Mouse (Mus musculus) forebrain, postnatal 0 days (tissue): ENCODE measurements around the gene Crebbp. TPM values are rescaled to one million over a fixed set of nuclear protein-coding genes. Genes with fewer than 3 reads are reported as not detected.
A peak's percentile ranks its signal among the peaks of the same experiment; 100 is the strongest.

Experiments
- ATAC-seq: fragments of 200-750 bp; cut with Nextera tagmentation; 2 replicates; pipeline ENCODE4 v1.8.0; 2017; ENCODE audit warnings: mild to moderate bottlenecking, moderate library complexity
- DNase-seq: peaks from one replicate; pipeline ENCODE4 v3.0.0-alpha.2; 2015
- H3K27ac ChIP-seq: fragments of 300-500 bp; sonication (generic); 2 replicates; pipeline ENCODE4 v1.5.1; 2014; ENCODE audit warnings: low read depth, mild to moderate bottlenecking, antibody characterized with exemption, low read length, moderate library complexity, mixed read lengths
- H3K27me3 ChIP-seq: fragments of 300-500 bp; sonication (generic); 2 replicates; pipeline ENCODE4 v1.6.1; 2014; ENCODE audit warnings: mild to moderate bottlenecking, low read length, mixed read lengths; ENCODE audit not compliant: insufficient read depth
- H3K36me3 ChIP-seq: fragments of 300-500 bp; sonication (generic); 2 replicates; pipeline ENCODE4 v1.6.1; 2014; ENCODE audit warnings: mild to moderate bottlenecking, moderate library complexity; ENCODE audit not compliant: insufficient read depth
- H3K4me1 ChIP-seq: fragments of 300-500 bp; sonication (generic); 2 replicates; pipeline ENCODE4 v1.6.1; 2014; ENCODE audit warnings: antibody characterized with exemption; ENCODE audit not compliant: insufficient read depth
- H3K4me2 ChIP-seq: fragments of 300-500 bp; sonication (generic); 2 replicates; pipeline ENCODE4 v1.6.1; 2014; ENCODE audit warnings: low read depth, mild to moderate bottlenecking, moderate library complexity
- H3K4me3 ChIP-seq: fragments of 300-500 bp; sonication (generic); 2 replicates; pipeline ENCODE4 v1.5.1; 2014; ENCODE audit warnings: low read depth, low read length, mixed read lengths
- H3K9ac ChIP-seq: fragments of 300-500 bp; sonication (generic); 2 replicates; pipeline ENCODE4 v1.6.1; 2014; ENCODE audit warnings: mild to moderate bottlenecking
- H3K9me3 ChIP-seq: fragments of 300-500 bp; sonication (generic); 2 replicates; pipeline ENCODE4 v1.6.1; 2016; ENCODE audit warnings: low read length
- CTCF ChIP-seq: sonication (generic); IDR thresholded peaks from 2 replicates; pipeline ENCODE4 v1.5.1; 2016; ENCODE audit warnings: antibody characterized with exemption, control low read depth, low read depth
- WGBS: fragments of 180-500 bp; shearing (Covaris S2); extraction: QIAGEN DNeasy Blood & Tissue Kit; methylation state at CpG from one replicate; pipeline ENCODE4 v1.1.7; 2014; 5-methylcytosine and 5-hydroxymethylcytosine counted together
- polyA plus RNA-seq: library from polyadenylated mRNA; unstranded; fragments of >200 nt; fragmentation: Nextera tagmentation; extraction: Ambion mirVana; gene quantifications from 2 replicates; pipeline ENCODE4 v1.2.1, GENCODE M21; 2015
- total RNA-seq: library from RNA; depleted of rRNA; stranded (reverse); fragments of >200 nt; gene quantifications from 2 replicates; pipeline ENCODE4 v1.2.3, GENCODE M21; 2014

The Crebbp gene
- total and polyA plus RNA-seq, 2 experiments from 2014 or later: 31.4 to 59.6 TPM

- Histone ChIP-seq H3K4me1 (peaks cover 8% of the 10 kb centered on the region), H3K36me3 (no peaks in the 10 kb centered on the region), H3K4me3 (no peak overlapping the region), H3K4me2 (no peak overlapping the region), H3K9ac (no peak overlapping the region), H3K27me3 (no peaks in the 10 kb centered on the region), H3K9me3 (no peaks in the 10 kb centered on the region), H3K27ac (no peak overlapping the region)
- DNase-seq: peak; percentile 80
- TF ChIP-seq CTCF: no peak
- WGBS: 72% methylated on average over 4 of the region's 4 CpGs
- peak; percentile 29; the same call in 1 of the 2 replicates for ATAC-seq
Measured at GRCm38 (mm10) chr16:4160246-4160897, 53.4 kb downstream of the Crebbp start.

GRCm38 (mm10) chr16:4153121-4153520 is 60.7 kb downstream of the Crebbp start:
- Histone ChIP-seq H3K27ac (no peak overlapping the region), H3K9me3 (no peaks in the 10 kb centered on the region), H3K4me3 (no peak overlapping the region), H3K27me3 (no peaks in the 10 kb centered on the region), H3K4me1 (no peaks in the 10 kb centered on the region; the same call in 1 of the 2 replicates), H3K36me3 (0 out of 2 replicates have a peak, but pooled peaks cover 3% of the 10 kb centered on the region), H3K9ac (no peak overlapping the region), H3K4me2 (no peak overlapping the region)
- DNase-seq (no peak), ATAC-seq (no peak)
- no peak for TF ChIP-seq CTCF
- WGBS: 97% methylated on average over 1 of the region's 1 CpGs

- Histone ChIP-seq H3K9me3 (no peaks in the 10 kb centered on the region), H3K27me3 (no peaks in the 10 kb centered on the region), H3K4me3 (no peak overlapping the region), H3K9ac (no peak overlapping the region), H3K36me3 (peaks cover 11% of the 10 kb centered on the region), H3K27ac (no peak overlapping the region), H3K4me2 (no peak overlapping the region), H3K4me1 (no peaks in the 10 kb centered on the region)
- ATAC-seq (no peak), DNase-seq (no peak)
- TF ChIP-seq CTCF: no peak
- 61% methylated on average over 6 of the region's 6 CpGs for WGBS
Measured at GRCm38 (mm10) chr16:4138541-4138940, 75.3 kb downstream of the Crebbp start.

DNA sequence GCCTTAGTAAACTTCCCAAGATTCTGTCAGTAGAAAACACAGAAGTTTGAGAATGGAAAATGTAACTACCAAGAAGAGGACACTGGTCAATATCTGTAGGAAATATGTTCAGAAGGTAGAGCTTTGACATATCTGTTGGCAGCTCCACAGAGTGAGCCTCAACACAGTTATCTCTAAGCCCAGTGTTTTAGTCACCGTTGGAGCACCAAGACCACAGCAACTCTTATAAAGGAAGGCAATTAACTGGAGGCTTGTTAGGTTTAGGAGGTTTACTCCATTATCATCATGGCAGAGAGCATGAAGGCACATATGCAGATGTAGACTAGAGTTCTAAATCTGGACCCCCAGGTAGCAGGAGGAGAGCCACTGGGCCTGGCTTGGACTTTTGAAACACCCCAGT is 80.0 kb downstream of the Crebbp start:
- WGBS: 98% methylated on average over 1 of the region's 1 CpGs
- no peaks in the 10 kb centered on the region for H3K4me1 ChIP-seq
- H3K4me2 ChIP-seq: no peak overlapping the region
- ATAC-seq: no peak
- no peaks in the 10 kb centered on the region for H3K9me3 ChIP-seq
- H3K4me3 ChIP-seq: no peak overlapping the region
- TF ChIP-seq CTCF: no peak
- H3K27me3 ChIP-seq: no peaks in the 10 kb centered on the region
- DNase-seq: no peak
- peaks cover 11% of the 10 kb centered on the region for H3K36me3 ChIP-seq
- no peak overlapping the region for H3K27ac ChIP-seq
- no peak overlapping the region for H3K9ac ChIP-seq

GRCm38 (mm10) chr16:4128894-4129293 is 84.9 kb downstream of the Crebbp start:
- DNase-seq (no peak), ATAC-seq (no peak)
- no peak overlapping the region for H3K4me2 ChIP-seq
- H3K27me3 ChIP-seq: no peaks in the 10 kb centered on the region
- H3K4me3 ChIP-seq: no peak overlapping the region
- no peak overlapping the region for H3K9ac ChIP-seq
- H3K4me1 ChIP-seq: no peaks in the 10 kb centered on the region
- peaks cover 33% of the 10 kb centered on the region for H3K36me3 ChIP-seq
- 75% methylated on average over 1 of the region's 1 CpGs for WGBS
- H3K9me3 ChIP-seq: no peaks in the 10 kb centered on the region
- H3K27ac ChIP-seq: no peak overlapping the region
- TF ChIP-seq CTCF: no peak

DNA sequence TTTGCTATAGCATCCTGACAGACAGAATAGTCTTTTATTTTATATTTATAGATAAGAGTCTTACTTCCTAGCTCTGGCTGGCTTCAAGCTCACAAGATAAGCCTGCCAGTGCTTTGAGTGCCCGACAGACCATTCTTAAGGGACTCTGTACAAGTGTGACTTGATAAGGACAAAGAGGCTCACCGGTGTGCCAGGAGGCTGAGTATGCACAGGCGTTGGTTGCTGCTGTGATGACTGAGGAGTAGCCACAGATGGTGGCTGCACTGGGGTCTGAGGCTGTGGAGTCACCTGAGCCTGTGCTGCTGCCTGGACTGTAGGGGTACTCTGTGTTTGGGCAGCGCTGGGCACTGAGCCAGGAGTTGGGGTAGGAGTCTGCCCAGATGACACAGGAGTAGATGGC is 96.7 kb downstream of the Crebbp start:
- ATAC-seq: no peak
- H3K4me2 ChIP-seq: no peak overlapping the region
- H3K36me3 ChIP-seq: peaks cover 63% of the 10 kb centered on the region

DNA sequence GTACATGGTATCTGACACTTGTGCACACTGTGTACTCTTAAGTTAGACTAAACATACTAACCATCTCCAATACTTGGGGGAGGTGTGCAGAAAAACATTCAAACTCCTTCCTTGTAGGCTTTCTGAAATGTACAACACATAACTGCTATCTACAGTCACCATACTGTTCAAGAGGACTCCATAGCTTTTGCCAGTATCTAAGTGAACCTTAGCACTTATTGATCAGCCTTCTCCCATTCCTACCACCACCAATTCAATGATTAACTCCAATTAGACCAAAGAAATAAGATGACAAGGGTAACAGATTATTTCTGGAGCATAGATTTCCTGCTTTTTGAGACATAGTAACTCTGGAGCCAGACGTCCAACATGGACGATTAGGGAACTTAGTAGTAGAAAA is 113.4 kb downstream of the Crebbp start:
- H3K36me3 ChIP-seq: peaks cover 41% of the 10 kb centered on the region
- TF ChIP-seq CTCF: no peak
- no peak overlapping the region for H3K4me3 ChIP-seq
- no peak overlapping the region for H3K9ac ChIP-seq
- H3K4me1 ChIP-seq: no peaks in the 10 kb centered on the region
- ATAC-seq: no peak
- H3K9me3 ChIP-seq: no peaks in the 10 kb centered on the region
- H3K4me2 ChIP-seq: no peak overlapping the region
- no peak for DNase-seq
- WGBS: 93% methylated on average over 2 of the region's 2 CpGs
- no peak overlapping the region for H3K27ac ChIP-seq
- H3K27me3 ChIP-seq: no peaks in the 10 kb centered on the region

More for the DNA sequence above, 96.7 kb downstream of the Crebbp start:
- Histone ChIP-seq H3K9me3 (no peaks in the 10 kb centered on the region), H3K27me3 (no peaks in the 10 kb centered on the region), H3K4me3 (no peak overlapping the region), H3K27ac (no peak overlapping the region), H3K9ac (no peak overlapping the region), H3K4me1 (no peaks in the 10 kb centered on the region)
- no peak for TF ChIP-seq CTCF
- WGBS: 92% methylated on average over 4 of the region's 4 CpGs
- DNase-seq: no peak
